Mouse (Mus musculus) T-helper 1 cell (primary cell): ENCODE results near the gene Man2a1.

ENCODE experiments used
- in situ Hi-C: fragments of 300-600 bp; cut with MboI, MseI; formaldehyde crosslinking; loops from one replicate; pipeline ENCODE4 v1.15.1; 2025; ENCODE audit warnings: high pct_unique_total_duplicates

Gene Man2a1

GRCm38 (mm10) chr17:64601751-64602578, 1.4 kb downstream of the Man2a1 start:
- in situ Hi-C loops, result no loop called here

- in situ Hi-C loops, result no loop called here
Measured at GRCm38 (mm10) chr17:64603134-64603533, 2.6 kb downstream of the Man2a1 start.

DNA sequence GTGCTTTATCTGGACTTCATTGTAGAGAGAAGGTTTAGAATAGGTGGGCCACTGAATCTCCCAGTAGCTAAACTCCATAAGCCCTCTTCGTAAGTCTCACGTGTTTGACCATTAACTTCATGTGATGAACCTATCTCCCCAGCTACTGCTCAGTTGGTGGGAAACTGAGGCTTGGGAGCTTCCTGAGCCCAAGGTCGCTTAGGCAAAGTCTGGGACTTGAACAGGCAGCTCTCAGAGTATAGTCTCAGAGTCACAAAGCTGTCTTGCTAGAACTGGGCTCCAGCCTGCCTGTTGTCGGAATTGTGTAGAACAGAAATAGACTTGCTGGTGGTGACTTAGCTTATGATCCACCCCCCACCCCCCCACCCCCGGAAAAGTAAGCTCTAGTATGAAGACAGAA, 3.0 kb downstream of the Man2a1 start:
- in situ Hi-C loops, result no loop called here

- in situ Hi-C loops, result no loop called here
Measured at GRCm38 (mm10) chr17:64604163-64604562, 3.6 kb downstream of the Man2a1 start.

DNA sequence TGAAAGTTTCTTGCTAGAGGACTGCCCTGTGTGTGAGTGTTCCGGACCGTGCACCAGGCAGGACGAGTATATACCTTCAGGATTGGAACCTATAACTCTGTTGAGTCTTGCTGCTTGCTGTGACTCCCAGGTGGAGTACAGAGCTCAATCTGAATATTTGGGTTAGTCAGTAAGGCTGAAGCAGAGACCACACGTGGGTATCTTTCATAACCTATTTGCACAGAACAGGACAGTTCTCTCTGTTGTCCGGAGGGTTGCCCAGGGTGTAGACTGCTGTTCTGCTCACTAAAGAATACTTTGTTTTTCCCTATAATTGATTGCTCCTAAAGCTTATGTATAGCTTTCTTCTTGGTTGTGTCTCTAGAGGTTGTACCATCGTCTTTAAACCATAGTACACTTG, 7.7 kb downstream of the Man2a1 start:
- in situ Hi-C loops, result loop anchor here (5.0 kb wide), 1 partner anchor 1169 kb away; no protein-coding TSS in a partner anchor

GRCm38 (mm10) chr17:64608923-64609598, 8.5 kb downstream of the Man2a1 start:
- in situ Hi-C loops, result loop anchor here (5.0 kb wide), 1 partner anchor 1168 kb away; no protein-coding TSS in a partner anchor

DNA sequence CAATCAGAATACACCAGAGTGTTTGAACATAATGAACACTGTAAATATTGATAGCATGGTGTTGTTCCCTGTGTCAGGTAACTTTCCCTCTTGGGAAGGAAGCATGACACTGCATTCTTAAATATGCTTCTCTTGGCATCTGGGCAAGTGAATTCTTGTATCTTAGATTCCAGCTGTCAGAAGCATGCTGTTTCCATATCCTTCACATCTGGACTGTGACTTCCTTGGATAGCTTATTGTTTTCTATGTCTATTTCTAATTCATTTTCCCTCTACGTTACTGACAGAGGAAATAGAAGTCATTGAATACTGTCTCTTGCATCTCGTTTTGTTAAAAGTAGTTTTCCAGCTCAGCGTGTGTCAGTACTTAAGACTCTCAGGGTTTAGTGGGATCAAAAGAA, 9.2 kb downstream of the Man2a1 start:
- in situ Hi-C loops, result loop anchor here (5.0 kb wide), 1 partner anchor 1168 kb away; no protein-coding TSS in a partner anchor

- in situ Hi-C loops, result no loop called here
Measured at GRCm38 (mm10) chr17:64611426-64611825, 10.9 kb downstream of the Man2a1 start.

DNA sequence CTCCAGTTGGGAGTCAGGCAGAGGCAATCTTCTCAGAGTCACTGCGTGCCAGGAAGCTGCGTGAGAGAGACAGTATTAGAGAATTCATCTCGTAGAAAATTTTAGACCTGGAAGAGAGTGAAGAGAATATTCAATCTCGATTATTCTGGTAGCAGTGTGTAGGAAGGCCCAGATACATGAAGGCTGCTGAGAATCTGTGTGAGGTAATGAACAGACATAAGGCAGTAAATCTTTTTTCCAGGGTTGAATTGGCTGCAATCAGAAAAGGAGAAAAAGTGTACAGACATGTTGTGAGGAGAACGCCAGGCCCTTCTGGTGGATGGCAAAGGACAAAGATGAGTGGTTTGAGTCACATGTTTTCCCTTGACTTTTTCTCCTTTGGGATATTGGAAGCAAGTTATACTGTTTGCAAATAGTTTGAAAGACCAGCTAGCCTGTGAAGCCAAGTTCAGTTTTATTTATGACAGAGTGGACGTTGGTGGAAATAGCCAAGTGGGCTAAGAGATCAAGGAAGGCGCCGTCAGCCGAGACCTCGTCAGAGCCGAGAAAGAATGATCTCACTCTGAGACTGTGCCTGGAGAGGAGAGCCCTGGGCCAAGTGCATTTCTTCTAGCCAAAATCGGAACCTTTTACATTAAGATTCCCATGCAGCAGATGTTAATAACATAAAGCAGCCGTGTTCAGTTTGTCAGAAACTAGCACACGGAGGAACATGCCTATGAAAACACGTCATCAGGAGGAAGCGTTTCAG, 11.8 kb downstream of the Man2a1 start:
- in situ Hi-C loops, result no loop called here

DNA sequence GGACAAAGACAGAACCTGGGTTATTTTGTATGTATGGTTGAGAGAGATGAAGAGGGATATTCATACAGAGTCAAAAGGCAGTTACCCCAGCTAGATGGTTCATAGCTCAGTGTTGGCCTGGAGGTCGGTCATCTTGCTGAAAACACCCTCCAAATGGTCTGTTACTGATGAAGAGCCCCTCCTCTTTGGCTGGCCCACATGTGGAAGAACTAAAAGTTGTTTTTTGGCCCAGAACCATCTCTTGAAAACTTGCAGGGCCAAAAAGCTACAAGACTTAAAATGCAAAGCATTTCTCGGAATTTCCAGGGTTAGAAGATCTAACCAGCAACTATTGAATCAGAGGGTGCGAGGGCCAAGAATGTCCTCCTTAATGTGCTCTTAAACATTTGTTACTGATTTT, 12.4 kb downstream of the Man2a1 start:
- in situ Hi-C loops, result no loop called here

- in situ Hi-C loops, result no loop called here
Measured at GRCm38 (mm10) chr17:64613351-64613750, 12.8 kb downstream of the Man2a1 start.

DNA sequence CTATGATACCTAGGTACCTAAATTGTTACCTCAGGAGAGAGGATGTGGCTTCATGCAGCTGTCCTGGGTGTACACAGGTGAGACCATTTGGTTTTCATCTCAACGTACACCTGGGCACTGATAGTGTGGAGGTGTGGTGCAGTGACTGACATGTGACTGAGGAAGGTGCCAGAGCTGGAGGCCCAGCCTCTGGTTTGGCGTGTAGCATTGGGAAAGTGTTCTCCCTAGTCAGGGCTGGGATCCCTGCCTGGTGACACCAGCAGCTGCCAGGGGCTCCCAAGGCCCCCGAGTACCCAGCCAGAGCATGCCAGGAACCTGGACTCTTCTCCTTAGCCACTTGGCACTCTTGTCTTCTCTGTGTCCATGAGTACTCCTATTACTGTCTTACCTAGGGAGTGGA, 14.3 kb downstream of the Man2a1 start:
- in situ Hi-C loops, result no loop called here

GRCm38 (mm10) chr17:64615420-64615819, 14.9 kb downstream of the Man2a1 start:
- in situ Hi-C loops, result no loop called here

DNA sequence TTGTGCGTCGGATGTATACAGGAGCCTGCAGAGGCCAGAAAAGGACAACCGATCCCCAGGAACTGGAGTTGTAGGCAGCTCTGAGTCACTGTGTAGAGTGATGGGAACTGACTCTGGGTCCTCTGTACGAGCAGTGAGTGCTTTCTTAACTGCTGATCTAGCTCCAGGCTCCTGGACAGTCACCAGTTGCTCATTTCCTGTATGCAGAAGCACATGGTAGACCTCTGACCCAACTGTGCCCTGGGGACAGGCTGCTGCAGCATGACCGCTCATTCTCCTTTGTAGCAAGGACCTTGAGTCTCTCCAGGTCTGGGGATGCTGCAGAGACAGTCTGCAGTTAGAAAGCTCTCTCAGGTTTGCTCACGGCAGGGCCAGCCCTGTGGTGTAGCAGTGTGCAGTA, 15.7 kb downstream of the Man2a1 start:
- in situ Hi-C loops, result no loop called here

GRCm38 (mm10) chr17:64617838-64618237, 17.3 kb downstream of the Man2a1 start:
- in situ Hi-C loops, result no loop called here

GRCm38 (mm10) chr17:64618996-64619395, 18.5 kb downstream of the Man2a1 start:
- in situ Hi-C loops, result no loop called here

DNA sequence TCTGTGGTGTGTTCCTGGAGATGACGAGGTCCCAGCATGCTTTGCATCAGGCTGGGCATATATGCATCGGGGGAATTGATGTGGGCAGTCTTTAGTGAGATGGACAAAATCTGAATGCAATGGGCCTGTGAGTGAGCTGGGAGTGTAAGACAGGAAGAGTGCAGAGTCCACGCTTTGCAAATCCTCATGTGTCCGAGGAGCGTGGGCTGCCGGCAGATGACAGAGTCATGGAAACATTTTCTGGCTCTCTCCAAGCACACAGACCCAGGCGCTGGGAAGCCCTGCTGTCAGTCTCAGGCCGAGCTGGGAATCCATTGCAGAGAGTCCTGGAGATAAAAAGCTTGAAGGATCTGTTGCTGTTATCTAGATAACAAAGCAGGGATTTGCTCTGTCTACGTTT, 19.6 kb downstream of the Man2a1 start:
- in situ Hi-C loops, result no loop called here

- in situ Hi-C loops, result no loop called here
Measured at GRCm38 (mm10) chr17:64620627-64621026, 20.1 kb downstream of the Man2a1 start.

DNA sequence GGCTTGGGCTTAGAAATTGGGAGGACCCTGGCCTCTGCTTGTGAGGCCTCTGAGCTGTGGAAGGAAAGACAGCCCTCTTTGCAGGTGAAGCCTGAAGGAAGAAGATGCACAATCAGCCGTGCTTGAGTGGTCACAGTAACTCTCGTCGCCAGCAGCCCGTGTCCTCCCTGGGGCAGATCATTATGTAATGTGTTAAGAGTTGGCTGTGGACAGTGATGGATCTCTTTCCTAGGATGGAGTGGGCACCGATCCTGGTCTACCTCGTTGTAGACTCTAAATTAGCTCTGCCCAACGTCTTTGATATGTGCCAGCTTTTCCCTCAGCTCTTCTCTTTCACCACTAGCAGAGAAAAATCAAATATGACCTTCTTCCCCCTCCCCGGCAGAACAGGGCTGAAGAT, 20.7 kb downstream of the Man2a1 start:
- in situ Hi-C loops, result no loop called here

- in situ Hi-C loops, result no loop called here
Measured at GRCm38 (mm10) chr17:64621649-64622351, 21.3 kb downstream of the Man2a1 start.

- in situ Hi-C loops, result no loop called here
Measured at GRCm38 (mm10) chr17:64622352-64622886, 21.9 kb downstream of the Man2a1 start.
